Mouse (Mus musculus): Measurements from ENCODE around the gene Zmynd19. TPM values are rescaled to one million over a fixed set of nuclear protein-coding genes. Genes with fewer than 3 reads are reported as not detected.

Zmynd19 gene
- polyA plus RNA-seq (2012; rRNA removed), result 1.7 and 3.2 TPM in 2 replicates

GRCm38 (mm10) chr2:24949421-24950188, at the start of gene Zmynd19:
TSS of gene Zmynd19 (plus strand) at chr2:24949792.
- H3K36me3 ChIP-seq (ENCODE audit: control insufficient read depth, insufficient read depth, low read length), result peaks cover 13% of the 10 kb centered on the region
- H3K27ac ChIP-seq (ENCODE audit: insufficient read depth, low read depth, low read length), result no peak within 1 kb of the TSS
- 1% methylated on average over 97 of the region's 108 CpGs for WGBS
- H3K4me3 ChIP-seq (ENCODE audit: low read depth, low read length), result peak within 1 kb of the TSS; percentile 93
- TF ChIP-seq POLR2A (IDR thresholded peaks at IDR 0.05; ENCODE audit: low read depth, low read length), result peak; percentile 39; the same call in 1 of the 2 replicates
- no peak for TF ChIP-seq CTCF (IDR thresholded peaks at IDR 0.05; ENCODE audit: extremely low read depth, insufficient read length, insufficient replicate concordance, low read depth, low read length)
- no peaks in the 10 kb centered on the region for H3K27me3 ChIP-seq (ENCODE audit: control insufficient read depth, insufficient read depth, low read length)
- H3K4me1 ChIP-seq (ENCODE audit: control insufficient read depth, insufficient read depth, insufficient read length, low read length), result peaks cover 4% of the 10 kb centered on the region; the same call in 1 of the 2 replicates

GRCm38 (mm10) chr2:24901055-24901454, 48.5 kb upstream of the Zmynd19 start:
- Histone ChIP-seq H3K4me3 (ENCODE audit: low read depth, low read length) (no peak overlapping the region), H3K4me1 (ENCODE audit: control insufficient read depth, insufficient read depth, insufficient read length, low read length) (no peaks in the 10 kb centered on the region), H3K27me3 (ENCODE audit: control insufficient read depth, insufficient read depth, low read length) (no peaks in the 10 kb centered on the region), H3K27ac (ENCODE audit: insufficient read depth, low read depth, low read length) (no peak overlapping the region), H3K36me3 (ENCODE audit: control insufficient read depth, insufficient read depth, low read length) (0 out of 2 replicates have a peak, but pooled peaks cover 2% of the 10 kb centered on the region)
- 68% methylated on average over 5 of the region's 5 CpGs for WGBS
- TF ChIP-seq CTCF (IDR thresholded peaks at IDR 0.05; ENCODE audit: extremely low read depth, insufficient read length, insufficient replicate concordance, low read depth, low read length) (no peak), POLR2A (IDR thresholded peaks at IDR 0.05; ENCODE audit: low read depth, low read length) (no peak)

GRCm38 (mm10) chr2:24902999-24903398, 46.6 kb upstream of the Zmynd19 start:
- H3K36me3 ChIP-seq (ENCODE audit: control insufficient read depth, insufficient read depth, low read length), result 0 out of 2 replicates have a peak, but pooled peaks cover 2% of the 10 kb centered on the region
- H3K4me3 ChIP-seq (ENCODE audit: low read depth, low read length), result no peak overlapping the region
- H3K4me1 ChIP-seq (ENCODE audit: control insufficient read depth, insufficient read depth, insufficient read length, low read length), result no peaks in the 10 kb centered on the region
- WGBS, result 77% methylated on average over 6 of the region's 6 CpGs
- no peak overlapping the region for H3K27ac ChIP-seq (ENCODE audit: insufficient read depth, low read depth, low read length)
- no peaks in the 10 kb centered on the region for H3K27me3 ChIP-seq (ENCODE audit: control insufficient read depth, insufficient read depth, low read length)
- TF ChIP-seq CTCF (IDR thresholded peaks at IDR 0.05; ENCODE audit: extremely low read depth, insufficient read length, insufficient replicate concordance, low read depth, low read length), result no peak
- no peak for TF ChIP-seq POLR2A (IDR thresholded peaks at IDR 0.05; ENCODE audit: low read depth, low read length)

- H3K36me3 ChIP-seq (ENCODE audit: control insufficient read depth, insufficient read depth, low read length), result no peaks in the 10 kb centered on the region
- 87% methylated on average over 11 of the region's 11 CpGs for WGBS
- H3K4me1 ChIP-seq (ENCODE audit: control insufficient read depth, insufficient read depth, insufficient read length, low read length), result no peaks in the 10 kb centered on the region
- TF ChIP-seq CTCF (IDR thresholded peaks at IDR 0.05; ENCODE audit: extremely low read depth, insufficient read length, insufficient replicate concordance, low read depth, low read length) (no peak), POLR2A (IDR thresholded peaks at IDR 0.05; ENCODE audit: low read depth, low read length) (no peak)
- H3K27me3 ChIP-seq (ENCODE audit: control insufficient read depth, insufficient read depth, low read length), result no peaks in the 10 kb centered on the region
- H3K4me3 ChIP-seq (ENCODE audit: low read depth, low read length), result no peak overlapping the region
- no peak overlapping the region for H3K27ac ChIP-seq (ENCODE audit: insufficient read depth, low read depth, low read length)
Observed at GRCm38 (mm10) chr2:24904823-24905652, 44.6 kb upstream of the Zmynd19 start.

GRCm38 (mm10) chr2:24905653-24906155, 43.9 kb upstream of the Zmynd19 start:
- no peak overlapping the region for H3K27ac ChIP-seq (ENCODE audit: insufficient read depth, low read depth, low read length)

GRCm38 (mm10) chr2:24910481-24910880, 39.1 kb upstream of the Zmynd19 start:
- H3K4me1 ChIP-seq (ENCODE audit: control insufficient read depth, insufficient read depth, insufficient read length, low read length), result no peaks in the 10 kb centered on the region
- no peak overlapping the region for H3K4me3 ChIP-seq (ENCODE audit: low read depth, low read length)
- no peak overlapping the region for H3K27ac ChIP-seq (ENCODE audit: insufficient read depth, low read depth, low read length)
- 69% methylated on average over 4 of the region's 4 CpGs for WGBS
- H3K36me3 ChIP-seq (ENCODE audit: control insufficient read depth, insufficient read depth, low read length), result 0 out of 2 replicates have a peak, but pooled peaks cover 2% of the 10 kb centered on the region
- TF ChIP-seq CTCF (IDR thresholded peaks at IDR 0.05; ENCODE audit: extremely low read depth, insufficient read length, insufficient replicate concordance, low read depth, low read length), result no peak
- no peak for TF ChIP-seq POLR2A (IDR thresholded peaks at IDR 0.05; ENCODE audit: low read depth, low read length)
- H3K27me3 ChIP-seq (ENCODE audit: control insufficient read depth, insufficient read depth, low read length), result no peaks in the 10 kb centered on the region

More at GRCm38 (mm10) chr2:24905653-24906155, 43.9 kb upstream of the Zmynd19 start:
- Histone ChIP-seq H3K36me3 (ENCODE audit: control insufficient read depth, insufficient read depth, low read length) (no peaks in the 10 kb centered on the region), H3K4me1 (ENCODE audit: control insufficient read depth, insufficient read depth, insufficient read length, low read length) (no peaks in the 10 kb centered on the region), H3K27me3 (ENCODE audit: control insufficient read depth, insufficient read depth, low read length) (no peaks in the 10 kb centered on the region), H3K4me3 (ENCODE audit: low read depth, low read length) (no peak overlapping the region)
- TF ChIP-seq CTCF (IDR thresholded peaks at IDR 0.05; ENCODE audit: extremely low read depth, insufficient read length, insufficient replicate concordance, low read depth, low read length) (no peak), POLR2A (IDR thresholded peaks at IDR 0.05; ENCODE audit: low read depth, low read length) (no peak)
- 9% methylated on average over 2 of the region's 2 CpGs for WGBS

Data from small intestine, adult 2 months (tissue).